Mouse (Mus musculus): ENCODE data around the gene Lgals7.

- TF ChIP-seq CTCF (IDR thresholded peaks at IDR 0.05; ENCODE audit: extremely low read depth, insufficient read depth, insufficient read length, insufficient replicate concordance) (peak; percentile 8; the same call in 1 of the 2 replicates), POLR2A (IDR thresholded peaks at IDR 0.05; ENCODE audit: low read depth, low read length) (no peak)
Observed at GRCm38 (mm10) chr7:28893643-28894265, 30.1 kb downstream of the Lgals7 start.
